Mouse (Mus musculus) spleen, postnatal 36 days (tissue): ENCODE measurements at regions not wholly inside any gene's neighbourhood (a gene's known extent, or its start where the extent isn't known, plus 50 kb on each side); places are given as distances from the start of the nearest gene placed in this dataset.

ENCODE experiments used
- DNase-seq, 2 experiments: peaks; one replicate each; pipeline ENCODE4 v3.0.0; 2022; ENCODE audit warnings: low spot score in 2 of 2, mixed read lengths in 1 of 2

DNA sequence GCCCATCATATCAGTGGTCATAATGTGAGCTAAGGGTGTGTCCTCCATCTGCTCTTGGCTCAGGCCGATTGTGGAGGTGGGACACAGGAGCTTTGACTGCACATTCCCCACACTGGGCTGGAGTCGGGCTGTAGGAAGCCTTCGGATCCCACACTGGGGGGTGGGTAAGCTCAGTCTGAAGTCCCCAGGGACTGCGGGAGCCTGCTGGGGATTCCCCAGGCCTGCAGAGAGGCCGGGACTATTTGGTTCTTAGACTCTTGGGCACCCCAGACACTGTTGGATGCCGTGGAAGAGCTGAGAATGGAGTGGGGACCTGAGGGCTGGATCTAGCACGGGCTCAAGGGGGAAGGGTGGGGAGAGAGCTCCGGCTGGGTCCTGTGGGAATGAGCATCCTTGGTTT, 547.1 kb upstream of the Nrp1 start:
- DNase-seq, result no peak

DNA sequence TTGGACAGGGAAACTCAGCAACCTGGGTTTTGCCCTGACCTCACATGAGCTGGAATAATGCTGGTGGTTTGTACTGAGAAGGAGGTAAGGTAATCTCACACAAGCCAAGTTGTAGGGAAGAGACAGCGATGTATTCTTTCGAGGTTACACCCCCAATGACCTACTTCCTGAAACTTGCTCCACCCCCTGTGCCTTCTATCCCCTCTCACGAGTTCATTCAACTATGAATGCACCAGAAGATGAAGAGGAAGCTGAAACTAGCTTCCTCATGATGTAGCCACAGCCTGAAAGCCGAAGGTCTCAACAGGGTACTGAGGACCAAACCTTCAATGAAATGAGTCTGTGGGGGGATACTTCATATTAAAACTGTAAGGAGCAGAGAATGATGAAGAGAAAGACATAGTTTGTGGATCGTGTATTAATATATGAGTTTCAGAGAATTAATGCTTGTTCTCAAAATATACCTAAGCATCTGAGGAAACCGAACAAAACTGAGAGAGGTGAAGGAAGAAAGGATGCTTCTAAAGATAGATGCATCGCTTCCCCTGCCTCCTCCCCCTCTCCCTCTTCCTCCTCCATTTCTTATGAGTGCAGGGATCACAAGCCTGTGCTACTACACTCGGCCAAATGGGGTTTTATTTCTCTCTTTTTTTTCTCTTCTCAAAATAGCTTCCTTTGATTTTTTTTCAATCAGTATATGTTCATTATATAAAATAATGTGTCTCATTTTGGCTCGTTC, 543.5 kb upstream of the Nrp1 start:
- DNase-seq, result peak; percentile 57 to 63

DNA sequence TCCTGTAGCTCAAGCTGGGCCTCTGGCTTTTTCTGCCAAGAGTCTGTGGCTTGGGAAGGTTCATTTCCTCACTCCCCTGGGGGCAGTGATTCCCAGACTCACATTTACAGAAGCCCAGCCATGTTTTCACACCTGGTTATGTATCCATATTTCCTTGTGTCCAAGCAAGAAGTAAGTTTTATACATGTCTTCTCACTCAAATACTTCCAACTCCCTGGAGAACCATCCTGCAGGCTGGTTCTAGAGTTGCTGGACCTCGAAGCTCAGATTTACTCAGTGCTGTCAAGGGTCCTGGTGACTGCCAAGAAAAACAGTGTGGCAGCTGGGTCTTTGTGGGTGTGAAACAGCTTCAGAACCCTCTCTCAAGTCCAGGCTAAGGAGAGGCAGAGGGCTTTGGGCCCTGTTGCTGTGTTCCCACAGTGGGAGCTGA, 537.6 kb upstream of the Nrp1 start:
- no peak for DNase-seq

DNA sequence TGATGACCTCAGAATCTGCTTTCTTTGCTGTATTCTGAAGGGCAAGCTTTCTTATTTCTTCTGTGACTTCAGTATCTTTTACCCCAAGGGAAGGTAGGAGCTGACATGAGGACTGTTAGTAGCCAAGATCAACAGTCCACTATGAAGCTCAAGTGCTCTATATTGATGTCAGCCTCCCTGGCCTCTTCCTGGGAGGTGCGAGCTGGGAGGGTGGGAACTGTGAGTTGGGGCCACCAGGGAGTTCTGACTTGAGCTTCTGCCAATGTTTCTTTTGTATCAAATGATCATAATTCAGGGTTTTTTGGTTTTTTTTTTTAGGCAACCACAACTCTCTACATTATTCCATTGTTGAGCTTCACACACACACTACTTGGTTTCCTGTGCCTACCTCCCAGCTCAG, 536.8 kb upstream of the Nrp1 start:
- no peak for DNase-seq

DNA sequence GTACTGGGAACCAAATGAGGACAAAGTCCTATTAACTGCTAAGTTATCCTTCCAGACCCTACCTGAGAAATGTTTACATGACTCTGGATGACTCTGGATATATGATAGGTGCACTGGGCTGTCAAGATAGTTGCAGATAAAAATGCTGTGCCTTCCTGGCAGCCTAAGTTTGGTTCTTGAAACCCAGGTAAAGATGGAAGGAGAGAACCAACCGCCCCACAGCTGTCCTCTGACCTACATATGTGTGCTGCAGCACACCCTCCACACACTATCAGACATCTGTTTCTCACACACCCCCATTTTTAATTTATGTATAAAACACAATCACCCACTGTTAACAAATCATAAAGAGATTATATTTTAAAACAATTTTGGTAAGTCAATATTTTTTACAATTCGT, 533.4 kb upstream of the Nrp1 start:
- DNase-seq, result no peak

DNA sequence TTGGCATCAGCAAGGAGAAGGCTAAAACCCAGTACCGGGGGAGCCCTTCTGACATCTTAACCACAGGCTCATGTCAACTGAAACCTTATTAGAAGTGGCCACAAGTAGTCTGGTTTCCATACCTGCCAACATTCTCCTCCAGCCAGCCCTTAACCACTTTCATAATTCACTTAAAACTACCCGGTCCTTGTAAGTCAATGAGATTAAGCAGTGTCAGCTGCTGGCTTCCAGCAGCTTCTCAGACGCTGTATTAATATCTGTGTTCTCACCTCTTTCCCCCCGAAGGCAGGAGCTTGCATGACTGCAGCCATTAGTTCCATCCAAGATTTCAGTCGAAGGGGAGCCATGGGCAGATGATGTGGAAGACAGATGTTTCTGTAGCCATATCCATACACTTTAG, 530.6 kb upstream of the Nrp1 start:
- DNase-seq, result no peak

DNA sequence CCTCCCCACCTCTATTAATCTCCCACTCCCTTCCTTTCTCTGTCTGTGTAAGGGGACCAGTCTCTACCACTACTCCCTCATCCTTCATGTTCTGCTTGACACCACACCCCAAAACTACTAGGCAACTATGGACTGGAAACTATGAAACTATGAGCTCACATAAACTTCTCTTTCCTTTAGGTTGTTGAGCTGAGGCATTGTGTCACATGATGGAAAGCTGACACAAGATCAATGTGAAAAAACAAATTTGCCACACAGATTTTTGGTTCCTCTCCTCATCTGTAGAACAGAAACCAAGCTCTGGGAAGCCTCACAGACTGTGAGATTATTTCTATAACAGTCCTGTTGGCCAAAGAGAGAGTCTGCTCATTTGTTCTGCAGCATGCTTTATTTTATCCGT, 528.7 kb upstream of the Nrp1 start:
- DNase-seq, result no peak

DNA sequence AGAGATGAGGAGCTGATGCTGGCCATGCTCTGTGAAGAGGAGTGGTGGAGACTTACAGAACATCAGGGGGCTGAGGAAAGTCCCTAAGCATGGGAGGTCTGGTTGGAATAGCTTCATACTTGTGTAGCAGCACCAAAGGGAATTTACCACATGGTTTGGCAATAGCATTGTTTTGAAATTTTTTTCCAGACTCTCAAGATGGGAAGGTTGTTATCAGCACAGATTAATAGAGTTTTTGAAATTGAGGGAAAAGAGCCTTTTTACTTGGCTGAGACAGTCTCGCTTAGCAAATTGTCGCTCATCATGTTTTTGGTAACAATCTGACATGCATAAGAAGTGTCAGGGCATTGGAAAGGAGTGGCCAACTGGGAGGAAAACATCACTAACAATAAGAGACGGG, 524.4 kb upstream of the Nrp1 start:
- no peak for DNase-seq

DNA sequence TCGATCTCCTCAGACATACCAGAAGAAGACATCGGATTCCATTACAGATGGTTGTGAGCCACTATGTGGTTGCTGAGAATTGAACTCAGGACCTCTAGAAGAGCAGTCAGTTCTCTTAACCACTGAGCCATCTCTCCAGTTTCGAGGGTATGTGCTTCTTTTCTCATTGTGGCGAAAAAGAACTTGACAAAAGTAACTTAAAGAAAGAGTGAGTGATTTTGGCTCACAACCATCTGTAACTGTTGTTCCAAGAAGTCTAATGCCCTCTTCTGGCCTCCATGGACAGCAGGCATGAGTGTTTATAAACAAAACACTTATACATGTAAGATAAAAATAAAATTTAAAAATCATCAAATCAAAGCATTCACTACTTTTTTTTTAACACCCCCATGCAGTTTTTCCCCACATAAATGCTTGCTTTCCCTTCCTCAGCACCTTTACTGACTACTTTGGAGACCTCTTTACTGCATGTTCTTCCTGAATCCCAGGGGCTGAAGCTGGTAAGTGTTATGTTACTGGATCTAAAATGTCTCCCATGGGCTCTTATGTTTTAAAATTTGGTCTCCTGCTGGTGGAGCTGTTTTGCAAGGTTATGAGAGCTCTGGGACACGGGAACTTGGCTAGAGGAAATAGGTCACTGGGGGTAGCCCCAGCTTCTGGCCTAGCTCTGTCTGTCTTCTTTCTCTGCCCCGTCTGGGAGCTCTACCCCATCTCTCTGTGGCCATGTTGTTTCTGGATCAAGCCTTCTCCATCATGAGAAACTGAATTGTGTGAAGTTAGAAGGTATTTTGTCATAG, 521.8 kb upstream of the Nrp1 start:
- DNase-seq, result no peak

DNA sequence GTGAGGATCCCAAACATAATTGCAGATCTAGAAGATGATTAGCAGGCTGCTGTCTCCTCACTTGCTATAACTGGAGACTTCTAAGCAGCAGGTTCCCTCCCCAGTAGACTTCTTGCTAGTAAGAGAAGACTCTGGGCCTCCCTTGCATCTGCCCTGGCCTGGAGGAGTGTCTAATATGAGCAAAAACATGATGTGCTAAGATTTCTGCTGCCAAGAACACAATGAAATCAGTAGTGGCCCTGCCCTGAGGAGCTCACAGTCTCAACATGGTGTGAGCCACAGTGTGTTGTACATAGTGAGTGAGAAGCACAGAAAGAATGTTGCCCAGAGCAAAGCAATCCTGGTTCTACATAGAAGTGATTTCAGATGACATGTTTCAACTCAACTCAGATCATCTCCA, 520.1 kb upstream of the Nrp1 start:
- no peak for DNase-seq

DNA sequence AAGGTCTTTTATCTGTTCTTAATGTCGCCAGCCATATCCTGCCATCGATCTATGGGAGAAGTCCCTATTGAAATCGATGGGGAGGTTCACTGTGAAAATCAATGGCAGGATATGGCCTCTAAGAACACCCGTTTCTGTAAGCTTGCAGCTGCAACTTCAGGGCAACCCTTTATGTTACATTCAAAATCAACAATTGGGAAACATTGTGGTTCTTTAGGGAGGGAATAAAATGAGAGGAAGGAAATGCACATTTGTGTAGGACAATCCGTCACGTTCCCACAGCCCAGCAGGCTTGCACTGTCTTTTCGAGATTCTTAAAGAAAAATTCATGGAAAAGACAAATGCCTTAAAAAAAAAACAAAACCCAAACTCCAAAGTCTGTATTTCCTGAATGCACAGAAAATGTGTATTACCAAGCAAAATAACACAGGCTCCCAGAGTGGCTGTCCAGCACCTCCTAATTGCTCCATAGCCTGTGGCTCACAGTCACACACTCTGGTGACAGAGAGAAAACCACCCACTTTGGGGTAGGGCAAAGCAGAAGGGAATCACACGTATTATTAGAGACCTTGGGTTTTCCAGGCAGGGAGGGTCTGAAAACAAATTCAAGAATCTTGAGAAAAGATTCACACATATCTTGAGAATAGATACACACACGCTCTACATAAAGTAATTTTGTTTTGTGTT, 510.9 kb upstream of the Nrp1 start:
- DNase-seq, result no peak

DNA sequence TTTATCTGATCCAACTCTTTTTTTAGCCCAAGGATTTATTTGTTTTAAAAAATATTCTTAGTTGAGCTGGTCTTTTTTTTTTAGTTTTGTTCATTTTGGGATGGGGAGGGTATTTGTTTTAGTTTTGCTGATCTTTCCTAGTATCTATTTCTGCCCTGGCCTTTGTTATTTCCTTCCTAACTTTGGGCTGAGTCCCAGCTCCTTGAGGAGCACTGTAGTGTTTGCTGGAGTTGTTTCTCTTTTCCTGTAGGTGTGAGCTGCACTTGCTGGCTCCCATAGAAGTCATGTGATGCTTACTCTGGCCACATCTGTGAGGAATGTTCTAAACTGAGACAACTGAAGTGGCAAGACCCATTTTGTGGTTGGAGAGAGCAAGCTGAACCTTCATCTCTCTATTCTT, 508.5 kb upstream of the Nrp1 start:
- no peak for DNase-seq

DNA sequence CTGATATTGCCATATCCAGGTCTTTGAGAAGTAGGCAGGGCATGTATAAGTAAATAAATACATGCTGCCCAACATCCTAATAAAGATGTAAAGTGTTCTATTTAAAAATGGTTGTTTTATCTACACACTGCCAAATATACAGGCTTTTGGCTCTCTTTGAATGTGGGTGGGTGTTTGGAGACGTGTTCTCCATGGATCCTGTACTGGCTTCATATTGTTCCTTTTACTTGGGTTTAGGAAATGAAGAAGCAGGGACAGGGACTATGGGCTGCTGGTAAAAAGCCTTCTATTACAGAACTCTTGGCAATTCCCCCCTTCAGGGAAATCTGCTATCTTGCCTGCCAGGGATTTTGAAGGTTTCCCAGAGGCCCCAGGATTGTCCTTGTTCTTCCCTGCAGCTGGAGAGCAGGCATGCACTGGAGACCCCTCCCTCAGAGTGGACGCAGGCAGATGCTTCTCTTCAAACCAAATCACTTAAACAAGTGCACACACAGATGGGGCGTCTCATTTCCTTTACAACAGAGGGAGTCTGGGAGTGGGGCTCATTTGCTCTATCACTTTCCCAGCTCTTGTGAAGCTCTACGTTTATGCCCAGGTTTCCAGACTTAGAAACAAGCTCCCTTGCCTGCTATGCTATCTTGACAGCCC, 502.6 kb upstream of the Nrp1 start:
- no peak for DNase-seq

DNA sequence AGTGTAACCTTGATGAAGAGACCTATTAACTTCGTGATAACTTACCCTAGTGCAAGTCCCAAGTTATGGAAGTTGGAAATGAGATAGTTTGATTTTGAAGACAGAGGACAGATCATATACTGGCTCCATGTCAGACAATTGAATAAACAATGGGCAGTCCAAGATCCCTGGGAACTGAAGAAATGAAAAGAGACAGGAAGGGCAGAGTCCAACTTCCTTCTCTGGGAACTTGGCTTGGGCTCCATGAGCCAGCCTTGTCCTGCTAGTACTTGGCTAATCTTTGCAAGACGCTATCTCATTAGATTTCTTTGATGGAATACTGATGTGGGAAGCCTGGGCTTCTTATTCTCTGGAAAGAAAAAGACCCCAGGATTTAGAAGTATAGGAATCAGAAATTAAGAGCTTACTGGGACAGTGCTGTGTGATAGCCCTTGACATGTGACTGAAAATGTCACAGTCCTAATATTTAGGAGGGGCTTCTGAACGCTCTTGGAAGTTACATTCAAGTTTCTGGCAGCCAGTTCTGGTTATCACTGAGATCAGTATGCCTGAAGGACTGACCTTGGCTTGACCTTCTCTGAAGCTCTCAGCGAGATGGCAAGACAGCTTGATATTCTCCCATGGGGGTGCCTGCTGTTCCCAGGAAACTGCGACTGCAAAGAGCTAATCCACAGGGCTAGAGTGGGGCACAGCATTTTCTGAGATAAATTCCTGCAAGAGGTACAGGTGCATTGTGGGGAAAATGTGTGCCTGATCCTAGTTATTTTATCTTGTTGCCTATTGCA, 501.9 kb upstream of the Nrp1 start:
- no peak for DNase-seq

DNA sequence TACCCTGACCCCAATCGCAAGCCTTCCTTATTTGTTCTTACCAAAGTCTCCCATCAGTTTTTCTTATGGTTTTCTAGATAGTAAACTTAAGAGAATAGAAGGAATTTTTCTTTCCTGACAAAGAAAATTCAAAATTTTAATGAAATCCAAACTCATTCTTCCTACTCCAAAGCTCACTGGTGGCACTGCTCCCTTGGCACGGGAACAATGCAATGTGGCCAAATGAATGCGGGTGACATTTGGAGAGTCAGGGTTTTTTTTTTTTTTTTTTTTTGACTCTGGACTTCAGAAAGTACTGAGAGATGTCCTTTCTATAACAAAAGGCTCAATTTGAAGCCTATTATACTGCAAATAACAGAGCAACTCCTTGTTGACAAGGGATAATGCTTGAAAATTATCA, 499.4 kb upstream of the Nrp1 start:
- no peak for DNase-seq

DNA sequence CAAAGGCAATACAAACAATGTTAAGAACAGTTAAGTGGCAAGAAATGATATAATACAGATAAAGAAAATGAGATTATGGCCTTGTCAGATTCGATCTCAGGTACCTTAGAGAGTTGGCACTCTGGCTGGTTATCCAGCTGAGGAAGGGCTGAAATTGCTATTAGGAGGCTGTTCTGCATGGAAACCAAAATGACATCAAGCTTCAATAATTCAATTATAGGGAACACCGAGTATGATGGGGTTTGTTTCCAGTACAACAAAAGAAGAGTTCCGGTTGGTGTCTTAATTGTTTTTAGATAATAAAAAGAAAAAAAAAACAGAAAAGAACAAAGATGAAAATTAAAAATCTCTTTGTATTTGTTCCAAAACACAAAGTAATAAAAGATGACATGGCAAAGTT, 498.0 kb upstream of the Nrp1 start:
- no peak for DNase-seq

DNA sequence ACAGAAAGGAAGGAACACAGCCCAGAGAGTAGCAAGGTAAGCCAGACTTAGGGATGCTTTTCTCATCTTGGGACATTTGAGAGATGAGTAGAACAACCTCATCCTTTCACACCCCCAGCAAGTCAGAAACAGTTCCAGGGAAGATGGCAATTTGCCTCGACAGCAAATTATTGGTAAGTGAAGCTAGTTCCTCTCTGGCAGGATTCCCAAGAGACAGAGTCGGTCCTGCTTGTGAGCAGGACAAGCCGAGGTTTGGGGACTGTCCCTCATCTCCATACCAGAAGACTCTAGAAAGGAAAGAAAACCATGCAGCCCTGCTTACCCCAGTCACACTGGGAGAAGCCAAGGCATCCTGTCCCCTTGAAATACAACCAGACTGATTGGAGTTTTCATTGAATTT, 497.5 kb upstream of the Nrp1 start:
- peak in 1 of 2 experiments; percentile 19 for DNase-seq

DNA sequence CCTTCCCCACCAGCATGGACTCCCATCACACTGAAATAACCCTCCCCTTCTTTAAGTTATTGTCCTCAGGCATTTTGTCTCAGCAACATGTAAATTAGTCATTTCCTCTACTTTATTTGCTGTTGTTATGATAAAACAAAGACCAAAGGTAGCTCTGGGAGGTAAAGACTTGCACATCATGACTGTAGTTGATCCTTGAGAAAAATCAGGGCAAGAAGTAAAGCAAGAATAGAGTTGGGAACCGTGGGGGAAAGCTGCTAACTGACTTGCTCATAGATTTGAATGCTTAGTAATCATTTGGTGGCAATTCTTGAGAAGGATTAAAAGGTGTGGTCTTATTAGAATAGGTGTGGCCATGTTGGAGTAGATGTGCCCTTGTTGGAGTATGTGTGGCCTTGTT, 473.8 kb upstream of the Nrp1 start:
- DNase-seq, result no peak

DNA sequence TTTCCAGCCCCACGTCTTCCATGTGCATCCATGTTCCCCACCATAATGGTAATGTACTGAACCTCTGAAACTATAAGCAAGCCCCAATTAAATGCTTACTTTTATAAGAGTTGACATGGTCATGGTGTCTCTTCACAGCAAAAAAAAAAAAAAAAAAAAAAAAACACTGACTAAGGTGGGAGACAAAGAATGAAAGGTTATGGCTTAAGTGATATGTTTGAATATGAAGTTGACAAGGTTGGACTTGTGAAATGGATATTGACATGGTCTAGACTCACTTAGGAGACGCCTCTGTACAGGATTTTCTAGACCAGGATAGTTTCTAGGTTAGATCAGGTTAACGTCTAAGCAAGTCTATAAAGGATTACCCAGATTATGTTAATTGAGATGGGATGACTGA, 473.2 kb upstream of the Nrp1 start:
- DNase-seq, result no peak

DNA sequence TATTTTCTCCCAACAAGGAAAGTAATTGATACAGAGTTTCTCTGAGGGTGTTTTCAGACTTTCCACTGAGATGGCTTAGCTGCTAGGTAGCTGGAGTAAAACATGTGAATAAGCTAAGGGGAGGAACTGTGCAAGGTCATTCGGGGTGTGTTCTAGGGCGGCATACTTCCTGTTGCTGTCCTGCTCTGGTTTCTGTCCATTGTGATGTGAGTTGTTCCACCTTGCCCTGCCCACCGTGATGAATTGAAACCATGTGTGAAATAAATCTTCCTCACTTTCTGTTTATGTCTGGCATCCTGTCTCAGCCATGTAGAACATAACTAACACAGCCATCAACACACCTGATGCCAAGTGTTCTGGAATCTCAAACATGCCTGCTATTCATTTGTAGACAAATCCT, 472.6 kb upstream of the Nrp1 start:
- no peak for DNase-seq

DNA sequence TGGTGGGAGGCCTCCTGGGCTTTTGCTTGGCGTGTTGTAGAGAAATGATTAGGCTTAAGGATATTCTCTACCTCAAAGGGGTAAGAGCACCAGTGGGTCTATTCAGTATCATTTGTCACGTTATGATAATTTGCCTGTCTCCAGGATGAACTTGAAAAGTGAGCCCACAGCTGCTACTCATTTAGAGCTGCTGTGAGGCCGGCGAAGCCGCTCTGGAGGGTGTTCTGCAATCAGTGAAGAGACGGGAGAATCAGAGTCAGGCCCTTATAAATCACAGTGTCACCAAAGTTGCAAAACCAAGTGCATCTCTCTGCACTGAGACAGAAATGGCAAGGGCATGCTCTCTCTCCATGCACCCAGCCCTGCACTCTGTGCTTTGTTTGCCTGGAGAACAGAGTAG, 467.7 kb upstream of the Nrp1 start:
- DNase-seq, result no peak

DNA sequence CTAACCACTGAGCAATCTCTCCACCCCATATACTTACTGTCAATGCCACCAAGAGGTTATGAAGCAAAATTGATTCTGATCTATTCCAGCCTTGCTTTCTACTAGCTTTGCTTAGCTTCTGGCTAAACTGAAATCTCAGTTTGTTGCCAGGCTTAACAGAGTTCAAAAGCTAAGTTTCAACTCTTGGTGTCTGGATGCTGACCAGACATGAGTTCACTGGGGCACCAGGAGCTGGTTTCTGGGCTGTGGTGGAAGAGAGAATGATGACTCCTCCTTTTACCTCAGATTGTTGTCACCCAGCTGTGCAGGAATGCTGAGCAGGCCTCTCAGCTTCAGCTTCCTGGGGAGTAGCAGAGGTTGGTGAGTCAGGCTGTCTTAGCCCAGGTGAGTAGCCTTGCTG, 464.1 kb upstream of the Nrp1 start:
- DNase-seq, result no peak
